Mouse (Mus musculus): ENCODE results near the gene Xndc1.
"Not testable (repeated sequence)": the region's sequence is repeated elsewhere in the genome, so short reads cannot be mapped to it uniquely, and the experiment has no call there.

The Xndc1 gene

GRCm38 (mm10) chr7:102065046-102065891 is at the start of gene Xndc1, which contains the start of the genes Rnf121 and Xntrpc:
Xndc1 (plus strand) TSS chr7:102065511.
Rnf121 (minus strand) TSS chr7:102065469.
Xntrpc (plus strand) TSS chr7:102065713.
- peak; percentile 94 for DNase-seq

- DNase-seq, result no peak
Observed at GRCm38 (mm10) chr7:102016936-102017335, 48.4 kb upstream of the Xndc1 start.

- no peak for DNase-seq
Observed at GRCm38 (mm10) chr7:102017452-102017851, 47.9 kb upstream of the Xndc1 start.

- DNase-seq, result no peak
Observed at GRCm38 (mm10) chr7:102018034-102018433, 47.3 kb upstream of the Xndc1 start.

GRCm38 (mm10) chr7:102018590-102018989 is 46.7 kb upstream of the Xndc1 start, which contains the start of gene Il18bp:
Il18bp (minus strand) TSS chr7:102018690.
- no peak for DNase-seq

GRCm38 (mm10) chr7:102019362-102019761 is 45.9 kb upstream of the Xndc1 start:
- DNase-seq, result no peak

- not testable (repeated sequence) for DNase-seq
Observed at GRCm38 (mm10) chr7:102020934-102021333, 44.4 kb upstream of the Xndc1 start.

GRCm38 (mm10) chr7:102023821-102024220 is 41.5 kb upstream of the Xndc1 start:
- no peak for DNase-seq

GRCm38 (mm10) chr7:102025187-102026119 is 39.9 kb upstream of the Xndc1 start:
- no peak for DNase-seq

GRCm38 (mm10) chr7:102034904-102035303 is 30.4 kb upstream of the Xndc1 start:
- DNase-seq, result no peak

GRCm38 (mm10) chr7:102035534-102035933 is 29.8 kb upstream of the Xndc1 start:
- no peak for DNase-seq

GRCm38 (mm10) chr7:102037318-102037717 is 28.0 kb upstream of the Xndc1 start:
- DNase-seq, result no peak

GRCm38 (mm10) chr7:102042314-102042713 is 23.0 kb upstream of the Xndc1 start:
- DNase-seq, result no peak

GRCm38 (mm10) chr7:102048524-102048923 is 16.8 kb upstream of the Xndc1 start:
- DNase-seq, result not testable (repeated sequence)

GRCm38 (mm10) chr7:102061353-102061752 is 4.0 kb upstream of the Xndc1 start:
- DNase-seq, result no peak

GRCm38 (mm10) chr7:102062203-102062602 is 3.1 kb upstream of the Xndc1 start:
- DNase-seq, result no peak

GRCm38 (mm10) chr7:102063891-102064290 is 1.4 kb upstream of the Xndc1 start:
- no peak for DNase-seq

GRCm38 (mm10) chr7:102064655-102065045 is 661 bp upstream of the Xndc1 start:
- no peak for DNase-seq

- no peak for DNase-seq
Observed at GRCm38 (mm10) chr7:102066363-102066762, 1.1 kb downstream of the Xndc1 start.

- no peak for DNase-seq
Observed at GRCm38 (mm10) chr7:102076714-102077296, 11.5 kb downstream of the Xndc1 start.

- peak; percentile 27 for DNase-seq
Observed at GRCm38 (mm10) chr7:102078517-102078916, 13.2 kb downstream of the Xndc1 start.

- no peak for DNase-seq
Observed at GRCm38 (mm10) chr7:102080311-102080710, 15.0 kb downstream of the Xndc1 start.

- DNase-seq, result no peak
Observed at GRCm38 (mm10) chr7:102081784-102082183, 16.5 kb downstream of the Xndc1 start.

Measured in layer of hippocampus, adult 9-11 months (tissue).